Mouse (Mus musculus) thymus, postnatal 36 days (tissue): ENCODE data around the gene Uaca.
A peak's percentile ranks its signal among the peaks of the same experiment; 100 is the strongest.

Experiments
- DNase-seq, 2 experiments: peaks; one replicate each; pipeline ENCODE4 v3.0.0; 2022; ENCODE audit warnings: mixed read lengths in 2 of 2

Gene Uaca

DNA sequence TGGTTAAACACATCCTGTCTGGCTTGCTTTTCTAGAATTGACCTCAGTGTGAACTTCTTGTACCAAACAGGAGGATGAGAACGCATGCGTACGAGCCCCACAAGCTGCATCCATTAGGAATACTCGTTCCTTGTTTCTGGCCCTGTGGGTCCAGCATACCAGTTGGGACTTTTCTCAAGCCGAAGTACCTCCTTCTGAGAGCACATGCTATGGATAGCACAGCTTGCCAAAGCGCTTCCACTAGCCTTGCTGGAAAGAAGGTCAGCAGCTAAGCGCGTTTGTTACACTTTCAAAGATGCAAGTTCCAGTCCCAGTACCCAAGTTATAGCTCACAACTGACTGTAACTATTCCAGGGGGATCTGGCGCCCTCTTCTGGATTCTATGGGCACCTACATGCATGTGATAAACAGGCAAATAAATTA lies 93.1 kb downstream of the Uaca start:
- DNase-seq: no peak

DNA sequence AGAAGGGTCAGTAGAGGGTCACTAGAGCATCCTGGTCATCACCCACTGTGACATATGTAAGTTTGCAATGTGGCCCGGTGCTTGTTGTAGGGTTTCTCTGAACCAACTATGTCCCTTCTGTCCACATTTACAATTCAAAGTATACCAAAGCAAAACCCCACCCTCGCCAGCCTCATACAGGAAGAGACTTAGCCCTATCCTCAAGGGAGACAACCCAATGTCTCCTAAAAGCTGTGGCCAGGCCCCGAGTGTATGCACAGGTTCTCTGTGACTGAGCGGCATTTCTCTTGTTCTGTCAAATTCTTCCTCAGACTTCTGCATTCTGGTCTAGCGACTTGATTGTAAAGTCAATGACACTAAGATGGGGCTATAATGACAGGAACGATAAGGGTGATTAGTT lies 99.2 kb downstream of the Uaca start:
- DNase-seq: no peak

DNA sequence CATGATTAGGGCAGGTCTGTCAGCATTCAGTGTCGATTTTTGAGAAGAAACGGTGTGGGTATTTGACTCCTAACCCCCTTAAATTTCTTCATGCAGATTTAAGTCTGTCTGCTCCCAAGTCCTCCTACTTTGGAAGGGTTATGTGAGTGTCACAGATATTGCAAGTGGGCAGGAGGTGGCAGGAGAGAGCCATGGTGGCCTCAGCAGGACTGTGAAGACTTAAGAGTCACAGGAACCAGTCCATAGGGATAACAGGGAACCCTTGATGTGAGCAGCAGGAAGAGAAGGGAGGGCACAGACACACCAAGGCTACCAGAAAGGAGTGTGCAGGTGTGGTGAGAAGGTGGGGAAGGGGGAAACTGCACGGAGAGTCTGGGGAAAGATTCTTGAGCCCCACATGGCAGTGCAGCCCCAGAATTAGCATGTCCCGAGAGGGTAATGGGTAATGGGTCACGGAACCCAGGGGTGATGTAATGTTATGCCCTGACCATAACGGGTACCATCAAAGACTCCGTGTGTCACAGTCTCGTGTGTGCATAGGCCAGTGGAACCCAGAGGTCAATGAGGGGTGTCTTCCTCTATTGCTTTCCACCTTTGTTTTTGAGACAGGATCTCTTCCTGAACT lies 101.3 kb downstream of the Uaca start:
- peak in 1 of 2 experiments; percentile 23 for DNase-seq

GRCm38 (mm10) chr9:60898291-60899020 lies 104.1 kb downstream of the Uaca start:
- DNase-seq: no peak

DNA sequence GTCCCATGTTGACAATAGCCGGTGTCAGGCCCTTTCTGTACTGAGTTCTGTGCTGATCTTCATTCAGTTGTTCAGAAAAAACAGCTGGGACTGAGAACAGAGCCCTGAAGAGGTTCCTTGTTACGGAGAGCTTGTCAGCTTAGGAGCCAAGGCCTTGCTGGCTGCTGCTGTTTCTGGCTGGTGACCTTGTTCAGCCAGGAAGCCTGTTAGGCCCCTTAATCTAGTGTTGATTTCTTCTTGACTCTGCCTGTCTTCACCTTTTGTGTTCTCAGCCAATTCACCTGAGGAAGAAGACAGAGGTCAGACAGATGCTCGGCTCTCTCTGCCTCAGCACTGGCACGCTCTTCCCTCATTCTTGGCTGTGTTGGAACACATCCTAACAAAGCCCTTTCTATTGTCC lies 104.9 kb downstream of the Uaca start:
- no peak for DNase-seq

DNA sequence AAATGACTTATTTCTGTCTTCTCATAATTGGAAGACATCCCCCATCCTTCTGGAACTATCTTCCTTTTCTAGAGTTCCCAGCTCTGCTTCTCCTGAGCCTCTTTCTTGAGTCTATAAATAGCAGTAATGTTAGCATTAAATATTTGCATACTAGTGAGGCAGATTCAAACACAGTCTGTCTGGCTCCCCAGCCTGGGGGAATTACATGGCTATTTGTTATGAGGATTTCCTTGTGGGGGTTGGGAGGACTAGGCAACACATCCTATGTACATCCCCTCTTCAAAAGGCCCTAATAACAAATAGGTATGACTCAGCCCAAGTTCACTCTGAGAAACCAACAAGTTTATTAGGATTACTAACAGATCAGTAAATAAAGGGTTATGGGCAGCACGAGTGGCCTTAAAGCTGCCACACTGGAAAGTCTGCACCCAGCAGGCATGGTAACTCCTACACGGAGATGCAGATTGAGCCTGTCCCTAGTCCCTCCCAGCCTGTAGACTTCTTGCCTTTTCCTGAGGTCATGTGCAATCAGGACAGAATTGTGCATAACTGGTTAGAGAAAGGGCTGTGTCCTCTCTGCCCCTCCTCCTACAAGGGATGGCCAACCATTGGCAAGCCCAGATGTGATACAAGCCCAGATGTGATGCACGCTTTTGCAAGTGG lies 105.6 kb downstream of the Uaca start:
- no peak for DNase-seq

DNA sequence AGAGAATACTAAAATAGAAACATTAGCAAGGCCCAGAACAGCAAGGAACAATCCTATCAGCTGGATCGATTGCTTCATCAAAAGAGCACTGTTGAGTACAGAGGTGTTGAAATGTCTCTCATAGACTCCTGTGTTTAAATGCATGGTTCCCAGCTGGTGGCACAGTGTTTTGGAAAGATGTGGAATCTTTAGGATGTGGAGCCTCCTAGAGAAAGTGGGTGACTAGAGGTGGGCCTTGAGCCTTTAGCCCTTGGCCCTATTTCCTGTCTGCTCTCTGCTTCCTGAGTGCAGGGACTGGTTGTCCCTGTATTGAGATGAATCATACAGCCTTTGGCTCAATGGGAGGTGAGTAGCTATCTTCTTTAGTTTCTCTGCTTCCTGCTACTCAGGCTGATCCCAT lies 117.9 kb downstream of the Uaca start:
- DNase-seq: no peak

- no peak for DNase-seq
Measured at GRCm38 (mm10) chr9:60913626-60914025, 119.3 kb downstream of the Uaca start.

DNA sequence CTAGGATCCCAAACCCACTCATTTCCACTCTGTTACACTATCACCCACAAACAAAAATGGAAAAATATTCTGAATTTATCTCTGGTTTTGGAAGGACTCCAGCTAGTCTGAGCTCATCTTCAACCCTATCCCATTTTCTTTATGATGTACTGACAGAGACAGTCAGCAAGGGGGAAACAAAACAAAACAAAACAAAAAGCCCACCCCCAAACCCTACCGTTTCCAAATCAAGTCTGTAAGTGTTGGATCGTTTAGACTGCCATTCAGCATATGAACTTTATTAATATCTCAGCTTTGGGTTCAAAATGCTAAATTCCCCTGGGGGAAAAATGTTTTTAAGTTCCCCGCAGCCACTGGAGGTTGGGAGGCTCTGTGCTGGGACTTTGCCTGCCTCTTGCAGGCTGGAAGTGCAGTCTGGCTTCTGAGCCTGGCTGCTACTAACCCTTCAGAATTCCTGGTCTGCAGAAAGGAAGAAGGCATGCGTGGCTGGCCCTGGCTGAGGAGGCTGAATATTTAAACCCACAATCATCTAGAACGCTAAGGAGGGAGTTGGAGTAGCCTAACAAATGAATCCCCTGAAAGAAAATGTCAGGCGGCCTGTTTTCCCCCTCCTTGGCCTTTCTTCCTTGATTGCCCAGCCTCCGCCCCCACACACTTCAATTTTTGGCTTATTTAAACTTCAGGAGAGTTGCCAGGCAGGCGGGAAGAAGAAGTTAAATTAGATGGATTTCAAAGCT lies 125.8 kb downstream of the Uaca start:
- DNase-seq: no peak

- DNase-seq: no peak
Measured at GRCm38 (mm10) chr9:60920673-60921062, 126.3 kb downstream of the Uaca start.

GRCm38 (mm10) chr9:60921287-60921686 lies 126.9 kb downstream of the Uaca start:
- no peak for DNase-seq

DNA sequence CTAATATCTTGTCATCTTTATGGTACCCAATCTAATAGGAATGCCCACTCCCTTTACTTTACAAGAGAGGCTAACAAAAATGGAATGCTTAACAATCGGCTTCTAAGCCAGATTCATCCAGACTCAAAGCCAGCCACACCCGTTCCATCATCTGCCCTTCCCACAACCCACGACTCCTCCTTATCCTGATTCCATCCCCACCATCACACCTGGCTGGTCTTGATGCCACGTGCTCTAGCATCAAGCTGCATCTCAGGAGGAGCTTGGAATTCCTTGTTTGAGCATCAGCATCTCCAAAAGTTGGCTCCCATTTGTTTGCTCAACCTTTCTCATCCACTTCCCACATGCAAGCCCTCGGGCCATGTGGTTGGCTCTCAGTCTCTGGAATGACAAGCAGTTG lies 127.5 kb downstream of the Uaca start:
- DNase-seq: no peak

DNA sequence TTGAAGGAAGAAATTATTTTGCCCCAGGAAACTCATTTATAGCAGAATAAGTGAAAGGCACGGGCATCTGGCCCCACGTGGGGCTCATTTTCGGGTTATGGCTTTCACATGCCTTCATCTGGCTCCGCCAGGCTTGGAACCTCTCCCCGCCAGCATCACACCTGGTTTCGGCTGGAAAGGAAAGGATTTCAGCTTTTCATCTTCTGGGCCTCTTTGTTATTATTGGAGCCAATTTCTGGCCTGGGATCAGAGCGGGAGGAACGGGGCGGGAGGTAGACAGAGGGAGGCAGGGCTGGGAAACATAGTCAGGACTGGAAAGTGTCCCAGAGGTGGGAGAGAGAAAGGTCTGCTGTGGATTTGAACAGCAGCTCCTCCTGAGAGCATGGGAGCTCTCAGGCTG lies 132.0 kb downstream of the Uaca start:
- no peak for DNase-seq

DNA sequence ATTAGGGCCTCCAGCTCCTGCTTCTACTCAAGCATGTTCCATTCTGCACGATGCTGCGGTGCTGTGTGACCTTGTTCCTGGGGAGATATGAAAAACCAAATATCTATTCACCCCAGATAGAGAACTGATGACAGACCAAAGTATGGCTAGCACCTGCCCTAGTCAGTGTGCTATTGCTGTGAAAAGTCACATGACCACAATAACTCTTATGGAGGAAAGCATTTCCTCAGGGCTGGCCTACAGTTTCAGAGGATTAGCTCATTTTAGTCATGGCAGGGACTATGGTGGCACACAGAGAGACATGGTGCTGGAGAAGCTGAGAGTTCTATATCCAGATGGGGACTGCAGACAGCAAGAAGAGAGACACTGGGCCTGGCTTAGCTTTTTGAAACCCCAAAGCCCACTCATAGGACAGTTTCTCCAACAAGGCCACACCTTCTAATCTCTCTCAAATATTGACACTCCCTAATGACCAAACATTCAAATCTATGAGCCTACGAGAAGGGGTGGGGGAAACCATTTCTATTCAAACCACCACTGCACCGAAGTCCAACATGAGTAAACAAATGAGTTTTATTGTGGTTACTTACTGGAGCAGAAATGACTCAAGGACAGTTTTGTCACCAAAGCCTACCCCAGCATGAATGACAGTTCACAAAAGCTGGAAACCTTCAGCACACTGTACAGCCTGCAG lies 135.1 kb downstream of the Uaca start:
- no peak for DNase-seq
